Mouse (Mus musculus) stomach, embryonic 14.5 days (tissue): Measurements from ENCODE around the gene Atg4b. TPM values are rescaled to one million over a fixed set of nuclear protein-coding genes. Genes with fewer than 3 reads are reported as not detected.

Source experiments
- ATAC-seq: fragments of 200-750 bp; cut with Nextera tagmentation; 2 replicates; pipeline ENCODE4 v1.8.0; 2017; ENCODE audit warnings: low read depth, moderate TSS enrichment; ENCODE audit not compliant: insufficient number of reproducible peaks, insufficient read depth, low FRiP score
- H3K27ac ChIP-seq: fragments of 300-500 bp; sonication (generic); 2 replicates; pipeline ENCODE4 v1.5.1; 2014; ENCODE audit warnings: mild to moderate bottlenecking, low read length, moderate library complexity, mixed read lengths
- H3K27me3 ChIP-seq: fragments of 300-500 bp; sonication (generic); 2 replicates; pipeline ENCODE4 v1.6.1; 2014; ENCODE audit warnings: low read length, control low read depth, mixed read lengths; ENCODE audit not compliant: control insufficient read depth, insufficient read depth
- H3K36me3 ChIP-seq: fragments of 300-500 bp; sonication (generic); 2 replicates; pipeline ENCODE4 v1.6.1; 2014; ENCODE audit warnings: mild to moderate bottlenecking, control low read depth, low read length, moderate library complexity, mixed read lengths; ENCODE audit not compliant: control insufficient read depth, insufficient read depth
- H3K4me1 ChIP-seq: fragments of 300-500 bp; sonication (generic); 2 replicates; pipeline ENCODE4 v1.6.1; 2014; ENCODE audit warnings: low read length, control low read depth, mixed read lengths; ENCODE audit not compliant: control insufficient read depth, insufficient read depth
- H3K4me2 ChIP-seq: fragments of 300-500 bp; sonication (generic); replicated peaks from 2 replicates; pipeline ENCODE4 v1.6.1; 2014; ENCODE audit warnings: low read depth, low read length, control low read depth
- H3K4me3 ChIP-seq: fragments of 300-500 bp; sonication (generic); 2 replicates; pipeline ENCODE4 v1.5.1; 2014; ENCODE audit warnings: low read depth, low read length, control low read depth
- H3K9ac ChIP-seq: fragments of 300-500 bp; sonication (generic); replicated peaks from 2 replicates; pipeline ENCODE4 v1.6.1; 2014; ENCODE audit warnings: low read depth, mild to moderate bottlenecking, control low read depth, low read length, moderate library complexity, mixed read lengths
- H3K9me3 ChIP-seq: fragments of 300-500 bp; sonication (generic); 2 replicates; pipeline ENCODE4 v1.6.1; 2016; ENCODE audit warnings: low read depth, low read length, control low read depth; ENCODE audit not compliant: control insufficient read depth
- WGBS: fragments of 180-500 bp; shearing (Covaris S2); extraction: QIAGEN DNeasy Blood & Tissue Kit; methylation state at CpG from one replicate; pipeline ENCODE4 v1.1.7; 2014; 5-methylcytosine and 5-hydroxymethylcytosine counted together
- polyA plus RNA-seq: library from polyadenylated mRNA; unstranded; fragments of >200 nt; fragmentation: Nextera tagmentation; extraction: Ambion mirVana; gene quantifications from 2 replicates; pipeline ENCODE4 v1.2.1, GENCODE M21; 2014

Gene Atg4b
- polyA plus RNA-seq, 1 experiment from 2014 or later = 91.6 TPM

GRCm38 (mm10) chr1:93726116-93726515 lies 25.2 kb upstream of the Atg4b start:
- H3K27ac ChIP-seq = no peak overlapping the region
- WGBS = 76% methylated on average over 3 of the region's 3 CpGs
- no peaks in the 10 kb centered on the region for H3K4me1 ChIP-seq
- H3K27me3 ChIP-seq = no peaks in the 10 kb centered on the region
- no peaks in the 10 kb centered on the region for H3K9me3 ChIP-seq
- no peak overlapping the region for H3K4me3 ChIP-seq
- ATAC-seq = no peak
- H3K4me2 ChIP-seq = no peak overlapping the region
- H3K36me3 ChIP-seq = peaks cover 4% of the 10 kb centered on the region; the same call in 1 of the 2 replicates
- H3K9ac ChIP-seq = no peak overlapping the region

- no peaks in the 10 kb centered on the region for H3K9me3 ChIP-seq
- no peaks in the 10 kb centered on the region for H3K27me3 ChIP-seq
- H3K4me3 ChIP-seq = no peak overlapping the region
- H3K36me3 ChIP-seq = peaks cover 4% of the 10 kb centered on the region; the same call in 1 of the 2 replicates
- WGBS = 59% methylated on average over 3 of the region's 3 CpGs
- no peak overlapping the region for H3K9ac ChIP-seq
- H3K4me2 ChIP-seq = no peak overlapping the region
- no peaks in the 10 kb centered on the region for H3K4me1 ChIP-seq
- peak; percentile 47; the same call in 1 of the 2 replicates for ATAC-seq
- no peak overlapping the region for H3K27ac ChIP-seq
These were observed 24.3 kb upstream of the Atg4b start for GRCm38 (mm10) chr1:93726974-93727373.

DNA sequence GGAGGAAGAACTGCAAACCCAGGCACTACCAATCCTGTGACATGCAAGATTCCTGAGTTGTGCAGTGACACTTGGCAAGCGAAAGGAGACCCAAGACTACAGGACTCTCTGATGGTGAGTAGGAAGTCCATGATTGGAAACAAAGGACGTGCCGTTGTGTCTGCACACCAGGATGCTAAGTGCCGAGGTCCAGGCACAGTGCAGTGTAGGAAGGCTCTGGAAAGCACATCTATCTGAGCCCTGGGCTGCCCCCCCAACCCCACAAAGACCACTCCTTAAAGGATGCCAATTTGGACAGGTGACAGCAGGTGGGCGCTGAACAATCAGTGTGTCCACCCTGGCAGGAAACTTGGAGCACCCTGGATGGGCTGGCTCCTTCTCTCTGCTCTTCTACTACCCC lies 20.2 kb upstream of the Atg4b start:
- Histone ChIP-seq H3K9me3 (no peaks in the 10 kb centered on the region), H3K9ac (no peak overlapping the region), H3K27me3 (no peaks in the 10 kb centered on the region), H3K4me2 (no peak overlapping the region), H3K27ac (no peak overlapping the region), H3K4me1 (no peaks in the 10 kb centered on the region), H3K4me3 (no peak overlapping the region), H3K36me3 (no peaks in the 10 kb centered on the region)
- WGBS = 90% methylated on average over 5 of the region's 5 CpGs
- no peak for ATAC-seq

DNA sequence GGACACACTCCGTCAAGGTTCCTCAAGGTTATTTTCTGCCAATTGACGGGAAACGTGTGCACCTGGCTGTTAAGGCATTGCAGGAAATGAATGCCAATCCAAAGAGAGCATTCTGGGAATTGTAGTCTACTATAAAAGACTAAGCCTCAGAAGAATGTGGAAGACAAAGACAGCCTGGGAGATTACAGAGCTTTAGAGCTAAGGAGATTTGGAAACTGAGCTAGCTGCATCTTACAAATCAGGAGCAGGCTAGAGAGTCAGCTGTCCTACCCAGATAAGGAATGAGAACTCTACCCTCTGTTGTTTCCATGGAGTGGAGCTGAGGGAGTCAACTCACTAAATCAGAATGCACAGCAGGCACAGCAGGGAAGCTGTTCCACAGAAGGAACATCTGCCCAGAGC lies 19.4 kb upstream of the Atg4b start:
- no peak overlapping the region for H3K4me3 ChIP-seq
- 49% methylated on average over 3 of the region's 3 CpGs for WGBS
- H3K36me3 ChIP-seq = no peaks in the 10 kb centered on the region
- H3K4me2 ChIP-seq = no peak overlapping the region
- no peaks in the 10 kb centered on the region for H3K9me3 ChIP-seq
- no peak overlapping the region for H3K9ac ChIP-seq
- H3K4me1 ChIP-seq = no peaks in the 10 kb centered on the region
- no peaks in the 10 kb centered on the region for H3K27me3 ChIP-seq
- no peak overlapping the region for H3K27ac ChIP-seq
- no peak for ATAC-seq

GRCm38 (mm10) chr1:93735859-93736258 lies 15.4 kb upstream of the Atg4b start:
- H3K9me3 ChIP-seq = no peaks in the 10 kb centered on the region
- ATAC-seq = no peak
- no peak overlapping the region for H3K4me2 ChIP-seq
- no peaks in the 10 kb centered on the region for H3K4me1 ChIP-seq
- no peak overlapping the region for H3K27ac ChIP-seq
- no peaks in the 10 kb centered on the region for H3K36me3 ChIP-seq
- WGBS = 85% methylated on average over 3 of the region's 3 CpGs
- H3K4me3 ChIP-seq = no peak overlapping the region
- no peak overlapping the region for H3K9ac ChIP-seq
- no peaks in the 10 kb centered on the region for H3K27me3 ChIP-seq

DNA sequence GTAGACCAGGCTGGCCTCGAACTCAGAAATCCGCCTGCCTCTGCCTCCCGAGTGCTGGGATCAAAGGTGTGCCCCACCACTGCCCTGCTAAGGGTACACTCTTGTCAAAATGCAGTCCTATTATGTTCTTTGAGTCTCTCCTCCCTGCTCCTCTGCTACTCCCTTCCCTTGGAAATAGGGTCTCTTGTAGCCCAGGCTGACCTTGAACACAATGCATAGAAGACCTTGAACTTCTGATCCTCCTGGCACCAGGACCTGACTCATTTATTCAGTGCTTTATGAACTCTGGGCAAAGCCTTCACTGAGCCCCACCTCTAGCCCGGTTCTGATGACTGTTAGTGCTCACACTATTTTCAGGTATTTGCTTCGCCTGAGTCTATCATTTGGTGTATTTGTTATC lies 13.6 kb upstream of the Atg4b start:
- H3K27ac ChIP-seq = no peak overlapping the region
- no peaks in the 10 kb centered on the region for H3K4me1 ChIP-seq
- no peak overlapping the region for H3K4me3 ChIP-seq
- ATAC-seq = no peak
- WGBS = 94% methylated on average over 5 of the region's 5 CpGs
- H3K27me3 ChIP-seq = no peaks in the 10 kb centered on the region
- H3K4me2 ChIP-seq = no peak overlapping the region
- no peak overlapping the region for H3K9ac ChIP-seq
- no peaks in the 10 kb centered on the region for H3K36me3 ChIP-seq
- H3K9me3 ChIP-seq = no peaks in the 10 kb centered on the region

DNA sequence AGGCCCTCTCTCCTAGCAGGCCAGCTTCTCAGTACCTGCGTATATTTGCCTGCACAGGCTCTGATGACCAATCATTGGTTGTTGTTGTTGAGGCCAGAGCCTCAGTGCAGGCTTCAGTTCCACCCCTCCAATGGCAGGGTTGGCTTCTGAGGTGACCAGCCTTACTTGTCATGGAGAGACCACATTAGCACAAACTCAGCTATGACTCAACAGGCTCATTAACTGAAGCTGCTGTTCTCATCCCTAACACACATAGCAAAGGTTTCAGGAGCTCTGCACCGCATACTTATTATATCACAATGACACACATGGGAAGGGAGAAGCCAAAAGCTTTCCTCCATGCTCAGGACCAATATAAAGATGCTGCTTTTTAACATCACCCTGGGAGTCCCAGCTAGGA lies 10.6 kb upstream of the Atg4b start:
- Histone ChIP-seq H3K4me1 (no peaks in the 10 kb centered on the region), H3K9me3 (no peaks in the 10 kb centered on the region), H3K36me3 (no peaks in the 10 kb centered on the region), H3K27ac (no peak overlapping the region), H3K4me3 (no peak overlapping the region), H3K27me3 (no peaks in the 10 kb centered on the region), H3K4me2 (no peak overlapping the region), H3K9ac (no peak overlapping the region)
- WGBS = 88% methylated on average over 2 of the region's 2 CpGs
- ATAC-seq = no peak

GRCm38 (mm10) chr1:93741987-93742386 lies 9.3 kb upstream of the Atg4b start:
- no peaks in the 10 kb centered on the region for H3K4me1 ChIP-seq
- H3K9ac ChIP-seq = no peak overlapping the region
- H3K27me3 ChIP-seq = no peaks in the 10 kb centered on the region
- H3K9me3 ChIP-seq = no peaks in the 10 kb centered on the region
- no peak overlapping the region for H3K27ac ChIP-seq
- H3K4me2 ChIP-seq = no peak overlapping the region
- 62% methylated on average over 4 of the region's 4 CpGs for WGBS
- no peak for ATAC-seq
- H3K4me3 ChIP-seq = no peak overlapping the region
- no peaks in the 10 kb centered on the region for H3K36me3 ChIP-seq

GRCm38 (mm10) chr1:93742910-93743309 lies 8.4 kb upstream of the Atg4b start:
- Histone ChIP-seq H3K9me3 (no peaks in the 10 kb centered on the region), H3K4me2 (no peak overlapping the region), H3K4me1 (no peaks in the 10 kb centered on the region), H3K9ac (no peak overlapping the region), H3K27me3 (no peaks in the 10 kb centered on the region), H3K27ac (no peak overlapping the region), H3K36me3 (no peaks in the 10 kb centered on the region), H3K4me3 (no peak overlapping the region)
- ATAC-seq = no peak
